Mouse (Mus musculus) ovary, postnatal 14 days (tissue): ENCODE results near the gene Lexm.

Experiments used
- DNase-seq: peaks from one replicate; pipeline ENCODE4 v3.0.0; 2022; ENCODE audit warnings: low spot score

Lexm gene

DNA sequence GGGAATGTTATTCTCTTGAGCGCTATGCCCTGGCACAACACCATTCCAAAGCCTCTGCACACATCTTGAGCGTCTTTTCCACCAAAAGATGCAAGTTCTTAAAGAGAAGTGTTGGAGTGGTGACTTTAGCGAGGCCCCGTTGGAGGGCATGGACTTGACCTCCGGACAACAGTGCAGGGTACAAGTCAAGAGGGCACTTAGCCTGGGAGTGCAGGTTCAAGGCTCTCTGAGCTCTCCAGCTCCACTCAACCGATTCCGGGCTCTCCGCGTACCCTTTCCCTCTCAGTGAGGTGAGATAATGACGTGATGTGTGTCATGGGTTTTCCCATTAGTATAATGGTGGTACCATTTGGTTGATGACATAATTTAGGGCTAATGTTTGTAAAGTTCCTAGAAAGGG, 7.2 kb upstream of the Lexm start:
- DNase-seq: no peak

- DNase-seq: no peak
Observed at GRCm38 (mm10) chr4:106622712-106623111, 5.7 kb upstream of the Lexm start.

DNA sequence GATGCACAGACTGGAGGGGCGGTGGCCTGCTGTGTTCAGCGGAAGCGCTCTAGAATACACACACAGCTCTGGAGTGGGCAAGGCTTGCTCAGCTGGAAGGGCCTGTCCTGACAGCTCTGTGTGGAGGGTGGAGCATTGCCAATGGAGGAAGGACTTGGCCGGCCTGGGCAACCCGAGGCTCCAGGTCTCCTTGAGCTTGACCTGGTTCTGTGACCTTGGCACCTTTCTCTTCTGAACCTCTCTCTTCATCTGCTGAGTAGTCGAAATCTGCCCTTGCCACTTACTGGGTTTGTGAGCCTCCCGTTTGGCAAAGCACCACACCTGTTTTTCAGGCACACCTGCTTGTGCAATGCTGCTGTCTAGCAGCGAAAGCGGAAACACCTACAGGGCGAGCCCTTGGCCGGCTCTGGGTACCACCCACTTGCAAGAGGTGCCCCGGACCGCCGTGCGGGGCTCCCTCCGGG, 5.0 kb upstream of the Lexm start, which contains the start of gene Ttc22:
TSS of gene Ttc22 (plus strand) at position 403 of the 464 bp plus-strand sequence.
- DNase-seq: no peak

- DNase-seq: no peak
Observed at GRCm38 (mm10) chr4:106621428-106621827, 4.4 kb upstream of the Lexm start.

GRCm38 (mm10) chr4:106618898-106619297, 1.9 kb upstream of the Lexm start:
- no peak for DNase-seq

GRCm38 (mm10) chr4:106615637-106616036, 1.4 kb downstream of the Lexm start:
- no peak for DNase-seq

- DNase-seq: no peak
Observed at GRCm38 (mm10) chr4:106614881-106615280, 2.2 kb downstream of the Lexm start.

- DNase-seq: peak; percentile 65
Observed at GRCm38 (mm10) chr4:106614180-106614797, 2.8 kb downstream of the Lexm start.

- DNase-seq: no peak
Observed at GRCm38 (mm10) chr4:106613560-106613959, 3.5 kb downstream of the Lexm start.

DNA sequence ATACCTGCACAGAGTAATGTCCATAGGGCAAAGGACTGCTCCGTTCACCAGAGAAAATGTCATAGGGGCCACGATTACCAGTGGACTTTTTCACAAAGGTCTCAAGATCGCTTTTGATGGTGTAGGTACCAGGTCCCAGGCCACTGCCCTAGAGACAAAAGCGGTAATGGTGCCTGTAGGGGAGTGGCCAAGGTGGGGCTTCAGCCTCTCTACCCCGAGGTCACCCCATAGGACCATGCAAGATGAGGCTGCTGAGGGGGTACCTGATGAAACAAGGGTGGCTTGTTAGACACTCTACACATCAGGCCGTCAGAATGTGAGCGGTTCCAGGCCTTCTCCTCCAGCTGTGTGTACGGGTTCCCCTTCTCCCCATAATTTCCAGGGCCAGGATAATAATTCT, 3.9 kb downstream of the Lexm start:
- no peak for DNase-seq

- DNase-seq: no peak
Observed at GRCm38 (mm10) chr4:106607905-106608304, 9.1 kb downstream of the Lexm start.

DNA sequence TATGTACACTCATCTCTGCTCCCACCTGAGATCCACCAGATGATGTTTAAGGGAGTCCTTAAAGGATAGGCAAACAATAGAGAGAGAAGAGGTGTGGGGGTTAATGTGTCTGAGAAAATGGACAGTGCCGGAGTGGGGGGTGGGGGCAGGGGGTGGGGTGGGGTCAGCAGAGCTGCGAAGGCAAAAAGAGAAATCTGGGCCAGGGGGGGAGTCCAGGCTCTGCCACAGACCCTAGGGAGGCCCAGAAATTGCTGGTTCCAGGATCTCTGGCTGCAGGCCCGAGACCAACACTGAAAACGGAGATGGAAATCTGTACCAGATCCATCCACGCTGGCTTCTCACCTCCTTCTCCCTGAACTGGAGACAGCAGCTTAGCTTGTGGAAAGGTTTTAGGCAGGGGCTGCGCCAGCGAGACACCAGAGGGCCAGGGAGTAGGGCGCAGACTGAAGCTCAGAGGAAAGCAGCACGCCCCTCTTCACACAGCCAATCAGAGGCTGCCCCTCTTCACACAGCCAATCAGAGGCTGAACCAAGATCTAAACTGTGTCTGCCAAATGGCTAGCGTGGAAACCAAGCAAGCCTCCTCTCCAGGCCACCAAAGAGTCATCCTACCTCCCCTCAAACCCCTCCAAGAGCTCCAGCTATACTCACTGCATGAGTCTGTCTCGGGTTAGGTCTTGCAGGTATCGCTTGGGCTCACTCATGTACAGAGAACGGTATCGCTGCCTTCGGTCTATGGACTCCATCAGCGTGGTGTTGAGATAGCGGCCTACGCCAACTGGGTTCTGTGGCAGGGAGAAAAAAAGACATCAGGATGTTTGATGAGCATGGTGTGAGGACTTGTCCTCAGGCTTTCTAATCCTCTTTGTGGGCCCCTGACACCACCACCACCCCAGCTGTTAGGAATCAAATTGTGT, 10.1 kb downstream of the Lexm start:
- no peak for DNase-seq

DNA sequence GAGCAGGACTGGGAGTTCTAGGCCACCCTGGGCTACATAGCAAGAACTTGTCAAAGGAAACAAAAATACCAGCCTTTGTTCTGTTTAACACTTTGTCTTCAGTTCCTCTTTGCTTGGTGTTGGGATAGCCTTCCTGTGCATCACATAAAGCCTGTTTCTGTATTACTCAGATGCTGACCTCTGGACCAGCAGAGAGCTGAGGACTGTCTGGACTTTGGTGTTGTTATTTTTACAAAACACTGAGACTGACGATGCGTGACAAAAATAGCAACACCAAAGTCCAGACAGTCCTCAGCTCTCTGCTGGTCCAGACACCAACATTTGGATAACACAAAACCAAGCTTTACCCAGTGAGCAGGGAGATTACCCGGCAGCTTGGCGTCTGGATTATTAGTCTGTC, 16.3 kb downstream of the Lexm start:
- DNase-seq: no peak

DNA sequence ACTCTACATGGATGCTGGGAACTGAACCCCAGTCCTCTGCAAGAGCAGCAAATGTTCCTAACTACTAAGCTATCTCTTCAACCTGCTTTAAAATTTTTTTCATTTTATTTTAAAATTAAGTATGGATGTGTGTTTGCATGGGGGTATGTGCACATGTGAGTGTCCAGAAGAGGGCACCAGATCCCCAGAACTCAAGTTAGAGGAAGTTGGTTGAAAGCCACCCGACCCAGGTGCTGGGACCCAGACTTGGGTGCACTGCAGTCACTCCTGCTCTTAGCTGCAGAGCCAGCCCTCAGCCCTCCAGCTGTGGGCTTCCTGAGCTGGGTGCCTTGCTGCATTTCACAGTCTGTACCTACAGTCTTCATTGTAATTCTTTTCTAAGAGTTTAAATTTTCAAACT, 17.6 kb downstream of the Lexm start:
- DNase-seq: no peak

DNA sequence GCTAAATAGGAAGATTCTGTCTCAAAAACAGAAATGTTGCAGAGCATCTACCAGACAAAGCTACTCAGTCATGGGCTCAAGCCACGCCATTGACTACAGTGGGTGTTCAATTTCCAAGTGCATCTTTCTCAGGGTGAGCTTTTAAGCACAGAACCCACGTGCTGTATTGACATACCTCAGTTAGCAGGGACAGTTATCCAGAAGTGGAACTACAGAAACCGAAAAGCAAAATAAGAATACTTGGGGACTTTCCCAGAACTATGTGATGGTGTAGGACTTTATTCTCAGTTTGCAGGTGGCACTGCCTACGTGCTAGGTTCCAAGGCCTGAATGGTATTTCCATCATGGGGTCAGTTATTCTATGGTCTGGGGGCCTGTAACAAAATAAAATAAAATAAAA, 19.3 kb downstream of the Lexm start:
- no peak for DNase-seq

- DNase-seq: no peak
Observed at GRCm38 (mm10) chr4:106597055-106597454, 20.0 kb downstream of the Lexm start.

GRCm38 (mm10) chr4:106596200-106596599, 20.8 kb downstream of the Lexm start:
- no peak for DNase-seq

DNA sequence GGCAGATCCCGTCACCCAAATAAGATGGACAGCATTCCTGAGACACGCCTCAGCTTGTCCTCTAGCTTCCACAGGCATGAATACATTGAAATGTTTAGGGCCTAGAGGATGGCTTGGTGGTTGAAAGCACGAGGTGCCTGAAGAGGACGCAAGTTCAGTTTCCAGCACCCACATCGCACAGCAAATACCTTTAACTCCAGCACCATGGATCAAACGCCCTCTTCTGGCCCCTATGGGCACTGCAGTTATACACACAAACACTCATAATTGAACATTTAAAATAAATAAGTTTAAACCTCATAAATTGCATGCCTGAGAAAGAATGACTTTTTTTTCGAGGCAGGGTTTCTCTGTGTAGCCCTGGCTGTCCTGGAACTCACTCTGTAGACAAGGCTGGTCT, 23.4 kb downstream of the Lexm start:
- DNase-seq: no peak

- no peak for DNase-seq
Observed at GRCm38 (mm10) chr4:106590871-106591270, 26.2 kb downstream of the Lexm start.

- DNase-seq: no peak
Observed at GRCm38 (mm10) chr4:106590142-106590541, 26.9 kb downstream of the Lexm start.

GRCm38 (mm10) chr4:106587075-106587474, 30.0 kb downstream of the Lexm start:
- no peak for DNase-seq

DNA sequence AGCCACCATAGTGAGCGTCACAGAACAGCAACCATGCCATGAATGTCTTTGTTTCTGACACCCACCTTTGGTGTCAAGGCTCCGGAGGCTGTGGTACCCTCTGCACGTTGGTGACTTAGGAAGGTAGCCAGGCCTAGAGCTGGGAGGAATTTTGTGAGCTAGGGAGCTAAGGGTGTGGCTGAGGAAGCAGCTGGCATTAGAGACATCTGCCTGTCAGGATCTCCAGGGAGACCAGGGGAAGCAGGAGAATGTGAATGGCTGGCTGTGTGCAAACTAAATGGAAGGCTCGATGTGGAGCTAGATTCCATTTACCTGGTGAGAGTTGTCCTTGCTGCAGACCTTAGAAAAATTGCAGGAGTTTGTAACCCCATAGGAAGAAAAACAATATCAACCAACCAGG, 32.4 kb downstream of the Lexm start:
- no peak for DNase-seq

DNA sequence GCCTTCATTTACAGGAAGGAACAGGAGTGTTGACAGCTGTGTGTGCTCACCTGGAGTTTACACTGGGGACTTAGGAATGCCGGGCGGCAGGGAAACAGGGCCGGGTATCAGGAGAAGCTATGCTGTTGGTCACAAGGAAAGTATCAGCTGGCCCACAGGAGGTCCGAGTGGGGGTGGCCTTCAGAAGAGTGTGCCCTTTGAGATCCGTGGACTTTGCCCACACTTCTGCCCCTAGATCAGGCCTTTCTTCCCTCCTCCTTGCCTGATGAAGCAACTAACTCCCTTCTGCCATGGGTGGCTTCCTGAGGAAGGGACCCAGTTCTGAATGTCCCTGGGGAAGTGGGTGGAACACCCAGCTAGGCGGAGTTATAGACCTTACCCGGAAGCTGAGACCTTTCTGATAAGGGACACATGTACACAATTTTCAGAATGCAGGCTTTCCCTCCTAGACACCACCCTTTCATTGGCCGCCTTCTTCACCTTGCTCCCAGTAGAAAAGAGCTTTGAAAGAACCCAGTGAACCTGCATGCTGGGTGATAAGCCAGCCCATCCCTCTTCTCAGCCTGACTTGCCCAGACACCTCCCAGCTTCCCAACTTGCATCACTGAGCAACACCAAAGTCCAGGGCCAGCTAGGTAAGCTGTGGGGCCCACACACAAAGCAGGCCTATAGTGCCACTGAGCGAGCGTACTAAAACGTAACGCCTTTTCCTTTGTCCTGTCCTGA, 34.5 kb downstream of the Lexm start:
- no peak for DNase-seq
